Mouse (Mus musculus): ENCODE measurements around the gene Ivns1abp. TPM values are rescaled to one million over a fixed set of nuclear protein-coding genes. Genes with fewer than 3 reads are reported as not detected.
"Not testable (repeated sequence)": the region's sequence is repeated elsewhere in the genome, so short reads cannot be mapped to it uniquely, and the experiment has no call there.

The Ivns1abp gene
- 203 and 240 TPM in 2 replicates for polyA plus RNA-seq (2012; rRNA removed)

GRCm38 (mm10) chr1:151344283-151345108 is at the start of gene Ivns1abp:
Ivns1abp (plus strand) TSS chr1:151344477.
- TF ChIP-seq POLR2A (IDR thresholded peaks at IDR 0.05; ENCODE audit: borderline replicate concordance, extremely low read depth, insufficient read depth, insufficient read length, poor library complexity, severe bottlenecking) (peak; percentile 97), CTCF (IDR thresholded peaks at IDR 0.05; ENCODE audit: borderline replicate concordance, extremely low read depth, insufficient read depth, insufficient read length) (no peak)
- DNase-seq (ENCODE audit: low read depth): peak; percentile 99

GRCm38 (mm10) chr1:151295486-151295885 is 48.8 kb upstream of the Ivns1abp start:
- DNase-seq (ENCODE audit: low read depth): peak; percentile 8
- TF ChIP-seq CTCF (IDR thresholded peaks at IDR 0.05; ENCODE audit: borderline replicate concordance, extremely low read depth, insufficient read depth, insufficient read length): no peak
- no peak for TF ChIP-seq POLR2A (IDR thresholded peaks at IDR 0.05; ENCODE audit: borderline replicate concordance, extremely low read depth, insufficient read depth, insufficient read length, poor library complexity, severe bottlenecking)

- TF ChIP-seq CTCF (IDR thresholded peaks at IDR 0.05; ENCODE audit: borderline replicate concordance, extremely low read depth, insufficient read depth, insufficient read length) (no peak), POLR2A (IDR thresholded peaks at IDR 0.05; ENCODE audit: borderline replicate concordance, extremely low read depth, insufficient read depth, insufficient read length, poor library complexity, severe bottlenecking) (no peak)
Measured at GRCm38 (mm10) chr1:151296621-151297020, 47.7 kb upstream of the Ivns1abp start.

GRCm38 (mm10) chr1:151297025-151297424 is 47.3 kb upstream of the Ivns1abp start:
- no peak for DNase-seq (ENCODE audit: low read depth)
- no peak for TF ChIP-seq POLR2A (IDR thresholded peaks at IDR 0.05; ENCODE audit: borderline replicate concordance, extremely low read depth, insufficient read depth, insufficient read length, poor library complexity, severe bottlenecking)
- no peak for TF ChIP-seq CTCF (IDR thresholded peaks at IDR 0.05; ENCODE audit: borderline replicate concordance, extremely low read depth, insufficient read depth, insufficient read length)

More at GRCm38 (mm10) chr1:151296621-151297020, 47.7 kb upstream of the Ivns1abp start:
- DNase-seq (ENCODE audit: low read depth): no peak

- no peak for TF ChIP-seq CTCF (IDR thresholded peaks at IDR 0.05; ENCODE audit: borderline replicate concordance, extremely low read depth, insufficient read depth, insufficient read length)
- TF ChIP-seq POLR2A (IDR thresholded peaks at IDR 0.05; ENCODE audit: borderline replicate concordance, extremely low read depth, insufficient read depth, insufficient read length, poor library complexity, severe bottlenecking): no peak
- DNase-seq (ENCODE audit: low read depth): no peak
Measured at GRCm38 (mm10) chr1:151297596-151297995, 46.7 kb upstream of the Ivns1abp start.

GRCm38 (mm10) chr1:151301456-151301855 is 42.8 kb upstream of the Ivns1abp start:
- no peak for TF ChIP-seq CTCF (IDR thresholded peaks at IDR 0.05; ENCODE audit: borderline replicate concordance, extremely low read depth, insufficient read depth, insufficient read length)
- no peak for TF ChIP-seq POLR2A (IDR thresholded peaks at IDR 0.05; ENCODE audit: borderline replicate concordance, extremely low read depth, insufficient read depth, insufficient read length, poor library complexity, severe bottlenecking)
- no peak for DNase-seq (ENCODE audit: low read depth)

GRCm38 (mm10) chr1:151301904-151302303 is 42.4 kb upstream of the Ivns1abp start:
- peak; percentile 58 for DNase-seq (ENCODE audit: low read depth)
- no peak for TF ChIP-seq CTCF (IDR thresholded peaks at IDR 0.05; ENCODE audit: borderline replicate concordance, extremely low read depth, insufficient read depth, insufficient read length)
- TF ChIP-seq POLR2A (IDR thresholded peaks at IDR 0.05; ENCODE audit: borderline replicate concordance, extremely low read depth, insufficient read depth, insufficient read length, poor library complexity, severe bottlenecking): no peak

- no peak for TF ChIP-seq CTCF (IDR thresholded peaks at IDR 0.05; ENCODE audit: borderline replicate concordance, extremely low read depth, insufficient read depth, insufficient read length)
- no peak for TF ChIP-seq POLR2A (IDR thresholded peaks at IDR 0.05; ENCODE audit: borderline replicate concordance, extremely low read depth, insufficient read depth, insufficient read length, poor library complexity, severe bottlenecking)
- DNase-seq (ENCODE audit: low read depth): no peak
Measured at GRCm38 (mm10) chr1:151303265-151303664, 41.0 kb upstream of the Ivns1abp start.

- not testable (repeated sequence) for DNase-seq (ENCODE audit: low read depth)
Measured at GRCm38 (mm10) chr1:151305001-151305400, 39.3 kb upstream of the Ivns1abp start.

- no peak for DNase-seq (ENCODE audit: low read depth)
- no peak for TF ChIP-seq POLR2A (IDR thresholded peaks at IDR 0.05; ENCODE audit: borderline replicate concordance, extremely low read depth, insufficient read depth, insufficient read length, poor library complexity, severe bottlenecking)
- no peak for TF ChIP-seq CTCF (IDR thresholded peaks at IDR 0.05; ENCODE audit: borderline replicate concordance, extremely low read depth, insufficient read depth, insufficient read length)
Measured at GRCm38 (mm10) chr1:151307059-151307458, 37.2 kb upstream of the Ivns1abp start.

GRCm38 (mm10) chr1:151307821-151308220 is 36.5 kb upstream of the Ivns1abp start:
- TF ChIP-seq POLR2A (IDR thresholded peaks at IDR 0.05; ENCODE audit: borderline replicate concordance, extremely low read depth, insufficient read depth, insufficient read length, poor library complexity, severe bottlenecking): no peak
- TF ChIP-seq CTCF (IDR thresholded peaks at IDR 0.05; ENCODE audit: borderline replicate concordance, extremely low read depth, insufficient read depth, insufficient read length): no peak
- no peak for DNase-seq (ENCODE audit: low read depth)

- no peak for DNase-seq (ENCODE audit: low read depth)
- TF ChIP-seq POLR2A (IDR thresholded peaks at IDR 0.05; ENCODE audit: borderline replicate concordance, extremely low read depth, insufficient read depth, insufficient read length, poor library complexity, severe bottlenecking) (no peak), CTCF (IDR thresholded peaks at IDR 0.05; ENCODE audit: borderline replicate concordance, extremely low read depth, insufficient read depth, insufficient read length) (no peak)
Measured at GRCm38 (mm10) chr1:151308508-151308907, 35.8 kb upstream of the Ivns1abp start.

Data from brain, embryonic 14.5 days (tissue).